Mouse (Mus musculus) cortical plate, adult 2 months (tissue): ENCODE data around the gene Cga. TPM values are rescaled to one million over a fixed set of nuclear protein-coding genes. Genes with fewer than 3 reads are reported as not detected.

Source experiments
- H3K27ac ChIP-seq: fragments of 200-500 bp; 2 replicates; pipeline ENCODE4 v1.5.1; 2012; ENCODE audit warnings: low read length, control low read depth, inconsistent platforms; ENCODE audit not compliant: insufficient read depth
- H3K4me1 ChIP-seq: fragments of 200-500 bp; 2 replicates; pipeline ENCODE4 v1.6.1; 2011; ENCODE audit warnings: low read length; ENCODE audit not compliant: control insufficient read depth, insufficient read depth
- H3K4me3 ChIP-seq: fragments of 200-500 bp; 2 replicates; pipeline ENCODE4 v1.5.1; 2011; ENCODE audit warnings: mild to moderate bottlenecking, low read length, control low read depth; ENCODE audit not compliant: insufficient read depth
- CTCF ChIP-seq: fragments of 200-500 bp; IDR thresholded peaks from 2 replicates; pipeline ENCODE4 v1.5.1; 2011; ENCODE audit warnings: mild to moderate bottlenecking, control low read depth, low read length; ENCODE audit not compliant: insufficient read depth; ENCODE audit errors: extremely low read depth
- POLR2A ChIP-seq: fragments of 200-500 bp; IDR thresholded peaks from 2 replicates; pipeline ENCODE4 v1.6.1; 2011; ENCODE audit warnings: mild to moderate bottlenecking, low read length, control low read depth; ENCODE audit not compliant: insufficient read depth; ENCODE audit errors: extremely low read depth
- polyA plus RNA-seq: library from polyadenylated mRNA; depleted of rRNA; stranded (reverse); fragments of >200 nt; gene quantifications from 2 replicates; pipeline ENCODE4 v1.2.3, GENCODE M21; 2012

Gene Cga
- polyA plus RNA-seq, 1 experiment, result not detected

DNA sequence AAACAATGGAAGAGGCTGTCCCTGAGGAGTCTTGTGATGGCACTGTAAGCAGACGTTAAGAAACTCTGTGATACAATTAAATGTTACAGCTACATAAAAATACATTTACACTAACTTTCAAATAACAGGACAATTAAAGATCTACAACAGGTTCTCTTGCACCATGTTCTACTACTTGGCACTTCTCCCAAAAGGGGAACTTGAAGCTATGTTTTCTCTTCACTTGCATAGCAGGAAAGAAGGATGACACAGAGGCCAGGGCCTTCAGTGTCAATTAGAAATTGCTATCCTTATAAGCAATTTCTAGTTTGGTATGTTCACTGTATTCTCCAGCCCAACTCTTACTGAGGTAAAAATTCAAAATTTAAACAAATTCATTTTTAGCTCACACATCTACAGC is 19.3 kb upstream of the Cga start:
- H3K4me3 ChIP-seq, result no peak overlapping the region
- TF ChIP-seq CTCF, result no peak
- no peak for TF ChIP-seq POLR2A
- peaks cover 1% of the 10 kb centered on the region for H3K4me1 ChIP-seq
- H3K27ac ChIP-seq, result no peak overlapping the region

DNA sequence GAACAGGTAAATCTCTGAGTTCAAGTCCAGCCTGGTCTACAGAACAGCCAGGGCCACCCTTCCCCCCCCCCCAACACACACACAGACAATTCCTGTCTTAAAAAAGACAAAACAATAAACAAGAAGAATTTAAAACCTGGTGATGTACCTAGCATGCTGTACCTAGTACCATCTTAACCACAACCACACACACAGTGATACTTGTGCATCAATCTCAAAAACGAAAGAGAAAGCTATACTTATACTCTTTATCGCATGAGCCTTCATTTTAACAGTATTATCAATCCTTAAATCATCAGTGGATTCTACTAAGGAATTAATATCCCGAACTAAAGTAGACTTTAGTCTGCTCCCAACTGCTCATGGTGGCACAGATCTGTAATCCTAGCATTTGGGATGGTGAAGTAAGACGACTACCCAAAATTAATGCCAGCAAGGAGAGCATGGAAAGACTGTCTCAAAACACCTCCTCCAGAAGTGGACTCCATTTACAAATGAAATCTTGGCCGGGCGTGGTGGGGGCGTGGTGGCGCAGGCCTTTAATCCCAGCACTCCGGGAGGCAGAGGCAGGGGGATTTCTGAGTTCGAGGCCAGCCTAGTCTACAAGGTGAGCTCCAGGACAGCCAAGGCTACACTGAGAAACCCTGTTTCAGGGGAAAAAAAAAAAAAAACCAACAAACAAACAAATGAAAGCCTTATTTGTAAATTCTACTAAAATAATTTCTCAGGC is 12.5 kb upstream of the Cga start:
- peak overlapping the region; percentile 18; the same call in 1 of the 2 replicates for H3K4me3 ChIP-seq
- H3K27ac ChIP-seq, result no peak overlapping the region
- H3K4me1 ChIP-seq, result peaks cover 2% of the 10 kb centered on the region; the same call in 1 of the 2 replicates
- TF ChIP-seq POLR2A (no peak), CTCF (no peak)

GRCm38 (mm10) chr4:34881851-34882250 is 11.7 kb upstream of the Cga start:
- TF ChIP-seq POLR2A, result no peak
- no peak for TF ChIP-seq CTCF
- Histone ChIP-seq H3K27ac (no peak overlapping the region), H3K4me1 (peaks cover 2% of the 10 kb centered on the region; the same call in 1 of the 2 replicates)

GRCm38 (mm10) chr4:34882291-34882769 is 11.2 kb upstream of the Cga start:
- Histone ChIP-seq H3K4me3 (peak overlapping the region; percentile 77), H3K27ac (peak overlapping the region; percentile 97), H3K4me1 (peaks cover 2% of the 10 kb centered on the region; the same call in 1 of the 2 replicates)
- TF ChIP-seq POLR2A, result no peak
- no peak for TF ChIP-seq CTCF

More at GRCm38 (mm10) chr4:34881851-34882250, 11.7 kb upstream of the Cga start:
- H3K4me3 ChIP-seq, result peak overlapping the region; percentile 77; the same call in 1 of the 2 replicates

DNA sequence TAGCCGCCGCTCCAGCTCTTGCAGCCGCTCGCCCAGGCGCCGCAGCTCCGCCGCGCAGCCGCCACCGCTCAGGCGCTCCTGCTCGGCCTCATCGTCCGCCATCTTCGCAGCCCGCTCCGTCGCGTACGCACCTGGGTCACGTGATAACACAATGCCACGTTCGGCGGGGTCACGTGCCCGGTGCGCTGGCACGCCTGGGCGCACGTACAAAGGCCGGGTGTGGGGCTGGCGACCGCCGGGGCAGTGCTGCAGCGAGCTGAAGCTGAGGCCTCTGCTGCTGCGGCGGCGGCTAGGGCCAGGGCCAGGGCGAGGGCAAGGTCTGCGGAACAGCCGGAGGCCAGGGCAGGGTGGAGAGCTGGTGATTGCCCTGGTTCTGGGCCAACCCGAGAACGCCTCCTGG is 10.8 kb upstream of the Cga start, which contains the start of gene Zfp292:
Zfp292 (minus strand) TSS at position 143 of the 400 bp plus-strand sequence.
- peak within 1 kb of the TSS; percentile 77 for H3K4me3 ChIP-seq
- peak within 1 kb of the TSS; percentile 99 for H3K27ac ChIP-seq
- TF ChIP-seq CTCF (no peak), POLR2A (peak; percentile 80; the same call in 1 of the 2 replicates)
- H3K4me1 ChIP-seq, result peaks cover 2% of the 10 kb centered on the region; the same call in 1 of the 2 replicates

GRCm38 (mm10) chr4:34883366-34884029 is 10.1 kb upstream of the Cga start:
- peaks cover 2% of the 10 kb centered on the region; the same call in 1 of the 2 replicates for H3K4me1 ChIP-seq
- peak overlapping the region; percentile 99 for H3K27ac ChIP-seq
- TF ChIP-seq POLR2A, result no peak
- TF ChIP-seq CTCF, result no peak
- H3K4me3 ChIP-seq, result peak overlapping the region; percentile 77

- no peak overlapping the region for H3K27ac ChIP-seq
- TF ChIP-seq CTCF (no peak), POLR2A (no peak)
- peaks cover 2% of the 10 kb centered on the region; the same call in 1 of the 2 replicates for H3K4me1 ChIP-seq
- peak overlapping the region; percentile 48; the same call in 1 of the 2 replicates for H3K4me3 ChIP-seq
Measured at GRCm38 (mm10) chr4:34885631-34886351, 7.8 kb upstream of the Cga start.

DNA sequence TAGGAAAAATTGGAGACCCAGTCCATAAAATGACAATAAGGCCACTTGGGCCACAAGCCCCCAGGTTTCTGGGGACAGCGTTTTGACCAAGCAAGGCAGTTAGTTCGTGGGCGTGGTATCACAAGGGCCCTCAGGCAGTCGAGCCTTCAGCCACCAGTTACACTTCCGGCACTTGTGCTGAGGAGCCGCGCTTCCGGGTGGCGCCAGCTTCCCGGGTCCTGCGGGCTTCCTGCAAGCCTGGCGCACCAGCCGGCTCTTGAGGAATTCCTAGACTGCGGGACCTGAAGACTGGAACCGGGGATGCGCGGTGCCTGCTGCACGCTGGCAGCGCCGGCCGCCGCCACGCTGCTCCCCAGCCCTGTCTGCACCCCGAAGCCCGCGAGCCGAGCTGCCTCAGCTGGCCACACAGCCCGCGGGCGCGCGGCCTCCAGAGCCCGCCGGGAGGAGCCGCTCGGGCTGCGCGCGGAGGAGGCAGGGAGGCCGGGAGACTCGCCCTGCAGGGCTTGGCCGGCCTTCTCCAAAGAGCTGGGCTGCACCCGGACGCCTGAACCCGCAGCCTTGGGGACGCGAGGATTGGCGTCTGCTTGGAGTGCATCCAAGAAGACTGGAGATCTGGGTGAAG is 7.0 kb upstream of the Cga start:
- Histone ChIP-seq H3K4me1 (no peaks in the 10 kb centered on the region; the same call in 1 of the 2 replicates), H3K4me3 (peak overlapping the region; percentile 48), H3K27ac (peak overlapping the region; percentile 86)
- TF ChIP-seq POLR2A, result peak; percentile 50; the same call in 1 of the 2 replicates
- TF ChIP-seq CTCF, result no peak
